Mouse (Mus musculus) liver, adult 2 months (tissue): ENCODE measurements around the gene Large2. TPM values are rescaled to one million over a fixed set of nuclear protein-coding genes. Genes with fewer than 3 reads are reported as not detected.

ENCODE experiments used
- DNase-seq: peaks from one replicate; pipeline ENCODE4 v3.0.0-alpha.2; 2011; ENCODE audit warnings: low read depth, low spot score; ENCODE audit errors: extremely low read depth
- H3K27ac ChIP-seq: fragments of 200-500 bp; replicated peaks from 2 replicates; pipeline ENCODE4 v1.5.1; 2012; ENCODE audit warnings: low read depth, mild to moderate bottlenecking, control low read depth, inconsistent platforms, low read length; ENCODE audit not compliant: insufficient read depth
- H3K27me3 ChIP-seq: fragments of 200-500 bp; 2 replicates; pipeline ENCODE4 v1.6.1; 2012; ENCODE audit warnings: mild to moderate bottlenecking, moderate library complexity, low read length, inconsistent platforms; ENCODE audit not compliant: control insufficient read depth, insufficient read depth
- H3K36me3 ChIP-seq: fragments of 200-500 bp; 2 replicates; pipeline ENCODE4 v1.6.1; 2012; ENCODE audit warnings: low read length, inconsistent platforms; ENCODE audit not compliant: control insufficient read depth, insufficient read depth
- H3K4me1 ChIP-seq: fragments of 200-500 bp; 2 replicates; pipeline ENCODE4 v1.6.1; 2011; ENCODE audit warnings: low read length; ENCODE audit not compliant: control insufficient read depth, insufficient read depth
- H3K4me3 ChIP-seq: fragments of 200-500 bp; 2 replicates; pipeline ENCODE4 v1.5.1; 2011; ENCODE audit warnings: low read depth, mild to moderate bottlenecking, control low read depth, low read length, moderate library complexity; ENCODE audit not compliant: insufficient read depth
- H3K79me2 ChIP-seq: fragments of 200-500 bp; 2 replicates; pipeline ENCODE4 v1.6.1; 2012; ENCODE audit warnings: inconsistent platforms, mild to moderate bottlenecking, low read length, moderate library complexity; ENCODE audit not compliant: control insufficient read depth, insufficient read depth
- H3K9ac ChIP-seq: fragments of 200-500 bp; 2 replicates; pipeline ENCODE4 v1.6.1; 2012; ENCODE audit warnings: low read depth, mild to moderate bottlenecking, control low read depth, inconsistent platforms, low read length
- CTCF ChIP-seq: fragments of 200-500 bp; IDR thresholded peaks from 2 replicates; pipeline ENCODE4 v1.5.1; 2011; ENCODE audit warnings: low read depth, low read length, control low read depth
- POLR2A ChIP-seq: fragments of 200-500 bp; IDR thresholded peaks from 2 replicates; pipeline ENCODE4 v1.6.1; 2011; ENCODE audit warnings: low read length, control low read depth; ENCODE audit not compliant: insufficient read depth; ENCODE audit errors: extremely low read depth
- WGBS: fragments of 180-500 bp; shearing (Covaris S2); methylation state at CpG from one replicate; pipeline ENCODE4 v1.1.7; 2018; 5-methylcytosine and 5-hydroxymethylcytosine counted together
- polyA plus RNA-seq: library from polyadenylated mRNA; depleted of rRNA; stranded (reverse); fragments of >200 nt; gene quantifications from 2 replicates; pipeline ENCODE4 v1.2.3, GENCODE M21; 2012
- total RNA-seq: library from RNA; depleted of rRNA; stranded (reverse); fragments of >200 nt; gene quantifications from 2 replicates; pipeline ENCODE4 v1.2.3, GENCODE M21; 2014

The Large2 gene
- total and polyA plus RNA-seq, 2 experiments, result 0.37 to 1.7 TPM

GRCm38 (mm10) chr2:92384101-92384500 is 9.4 kb upstream of the Large2 start:
- Histone ChIP-seq H3K4me1 (no peaks in the 10 kb centered on the region), H3K27me3 (peaks cover 6% of the 10 kb centered on the region), H3K9ac (no peak overlapping the region), H3K4me3 (no peak overlapping the region), H3K36me3 (peaks cover 11% of the 10 kb centered on the region; the same call in 1 of the 2 replicates), H3K79me2 (no peaks in the 10 kb centered on the region), H3K27ac (no peak overlapping the region)
- DNase-seq, result no peak
- 84% methylated on average over 4 of the region's 4 CpGs for WGBS
- no peak for TF ChIP-seq CTCF
- 0 out of 2 replicates have a peak, but pooled peaks have one; percentile 3 for TF ChIP-seq POLR2A

- H3K4me3 ChIP-seq, result no peak overlapping the region
- H3K36me3 ChIP-seq, result peaks cover 22% of the 10 kb centered on the region
- 90% methylated on average over 4 of the region's 4 CpGs for WGBS
- no peaks in the 10 kb centered on the region for H3K4me1 ChIP-seq
- H3K9ac ChIP-seq, result no peak overlapping the region
- no peaks in the 10 kb centered on the region for H3K27me3 ChIP-seq
- no peak for DNase-seq
- H3K27ac ChIP-seq, result no peak overlapping the region
- no peaks in the 10 kb centered on the region for H3K79me2 ChIP-seq
- TF ChIP-seq POLR2A (no peak), CTCF (no peak)
Measured at GRCm38 (mm10) chr2:92382759-92383158, 8.1 kb upstream of the Large2 start.

GRCm38 (mm10) chr2:92381901-92382588 is 7.4 kb upstream of the Large2 start, which contains the start of gene 1700029I15Rik:
Gene 1700029I15Rik (plus strand): TSS chr2:92382538.
- TF ChIP-seq POLR2A, result no peak
- TF ChIP-seq CTCF, result no peak

GRCm38 (mm10) chr2:92381161-92381560 is 6.5 kb upstream of the Large2 start:
- Histone ChIP-seq H3K36me3 (peaks cover 25% of the 10 kb centered on the region), H3K4me3 (no peak overlapping the region), H3K79me2 (peaks cover 1% of the 10 kb centered on the region; the same call in 1 of the 2 replicates), H3K27ac (no peak overlapping the region), H3K27me3 (no peaks in the 10 kb centered on the region), H3K4me1 (0 out of 2 replicates have a peak, but pooled peaks cover 4% of the 10 kb centered on the region), H3K9ac (no peak overlapping the region)
- no peak for DNase-seq
- WGBS, result 89% methylated on average over 5 of the region's 5 CpGs
- TF ChIP-seq CTCF (no peak), POLR2A (no peak)

More at GRCm38 (mm10) chr2:92381901-92382588, 7.4 kb upstream of the Large2 start, which contains the start of gene 1700029I15Rik:
- Histone ChIP-seq H3K27ac (no peak within 1 kb of the TSS), H3K4me1 (no peaks in the 10 kb centered on the region), H3K27me3 (no peaks in the 10 kb centered on the region), H3K79me2 (no peaks in the 10 kb centered on the region), H3K36me3 (peaks cover 25% of the 10 kb centered on the region), H3K4me3 (no peak within 1 kb of the TSS), H3K9ac (no peak within 1 kb of the TSS)
- no peak for DNase-seq
- WGBS, result 81% methylated on average over 5 of the region's 5 CpGs

- Histone ChIP-seq H3K79me2 (peaks cover 6% of the 10 kb centered on the region; the same call in 1 of the 2 replicates), H3K9ac (no peak overlapping the region), H3K36me3 (peaks cover 25% of the 10 kb centered on the region), H3K27ac (no peak overlapping the region), H3K4me3 (no peak overlapping the region), H3K27me3 (no peaks in the 10 kb centered on the region), H3K4me1 (0 out of 2 replicates have a peak, but pooled peaks cover 4% of the 10 kb centered on the region)
- 53% methylated on average over 6 of the region's 6 CpGs for WGBS
- peak; percentile 83 for DNase-seq
- TF ChIP-seq CTCF, result no peak
- TF ChIP-seq POLR2A, result no peak
Measured at GRCm38 (mm10) chr2:92380495-92381050, 5.9 kb upstream of the Large2 start.
